Mouse (Mus musculus): ENCODE measurements around the gene S100a10.

- TF ChIP-seq POLR2A (IDR thresholded peaks at IDR 0.05; ENCODE audit: control insufficient read depth, low read depth, low read length) (no peak), CTCF (IDR thresholded peaks at IDR 0.05; ENCODE audit: control insufficient read depth, insufficient read depth, insufficient replicate concordance, low read depth, low read length) (no peak)
These were observed 43.1 kb downstream of the S100a10 start for GRCm38 (mm10) chr3:93597970-93598369.

Measured in testis, adult 2 months (tissue).